Mouse (Mus musculus) layer of hippocampus, adult 2 months (tissue): ENCODE results near the gene Gm10073. TPM values are rescaled to one million over a fixed set of nuclear protein-coding genes. Genes with fewer than 3 reads are reported as not detected.

Source experiments
- DNase-seq, 2 experiments: peaks; one replicate each; pipeline ENCODE4 v3.0.0; 2022; ENCODE audit warnings: low spot score in 2 of 2
- H3K27ac ChIP-seq: fragments of 200-600 bp; 2 replicates; pipeline ENCODE4 v1.8.1; 2022
- H3K4me3 ChIP-seq: fragments of 200-600 bp; 2 replicates; pipeline ENCODE4 v1.8.1; 2022; ENCODE audit warnings: mild to moderate bottlenecking
- CTCF ChIP-seq: fragments of 200-600 bp; conservative IDR thresholded peaks from 2 replicates; pipeline ENCODE4 v1.8.1; 2022; ENCODE audit warnings: antibody characterized with exemption, mild to moderate bottlenecking, moderate library complexity
- total RNA-seq, 2 experiments: library from RNA; stranded (reverse); gene quantifications; 2 replicates each; pipeline ENCODE4 v1.2.3; 2021

Gm10073 gene
- total RNA-seq, 2 experiments from 2014 or later: 90.4 to 97.5 TPM

DNA sequence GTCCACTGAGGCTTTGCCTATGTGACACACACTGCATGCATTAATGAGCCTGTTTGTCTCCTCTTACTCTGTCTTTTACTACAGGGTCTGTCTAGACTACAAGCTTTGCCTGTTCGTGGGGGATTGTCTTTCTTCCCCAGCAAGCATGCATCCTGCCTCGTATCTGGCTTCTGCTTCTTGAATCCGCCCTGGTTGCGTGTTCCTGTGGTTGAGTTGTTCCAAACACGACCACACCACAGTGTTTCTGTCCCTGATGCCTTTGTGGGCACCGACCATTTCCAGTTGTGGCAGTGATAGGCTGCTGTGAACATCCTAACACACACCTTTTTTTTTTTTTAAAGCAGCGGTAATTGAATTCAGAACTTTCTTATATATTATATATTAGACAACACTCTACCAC is 39.6 kb downstream of the Gm10073 start:
- Histone ChIP-seq H3K4me3 (no peak overlapping the region), H3K27ac (no peak overlapping the region)
- no peak for TF ChIP-seq CTCF
- no peak for DNase-seq

- no peak for DNase-seq
- no peak overlapping the region for H3K4me3 ChIP-seq
- no peak overlapping the region for H3K27ac ChIP-seq
- TF ChIP-seq CTCF: peak; percentile 67
Observed at GRCm38 (mm10) chr8:106530566-106530965, 42.7 kb downstream of the Gm10073 start.

DNA sequence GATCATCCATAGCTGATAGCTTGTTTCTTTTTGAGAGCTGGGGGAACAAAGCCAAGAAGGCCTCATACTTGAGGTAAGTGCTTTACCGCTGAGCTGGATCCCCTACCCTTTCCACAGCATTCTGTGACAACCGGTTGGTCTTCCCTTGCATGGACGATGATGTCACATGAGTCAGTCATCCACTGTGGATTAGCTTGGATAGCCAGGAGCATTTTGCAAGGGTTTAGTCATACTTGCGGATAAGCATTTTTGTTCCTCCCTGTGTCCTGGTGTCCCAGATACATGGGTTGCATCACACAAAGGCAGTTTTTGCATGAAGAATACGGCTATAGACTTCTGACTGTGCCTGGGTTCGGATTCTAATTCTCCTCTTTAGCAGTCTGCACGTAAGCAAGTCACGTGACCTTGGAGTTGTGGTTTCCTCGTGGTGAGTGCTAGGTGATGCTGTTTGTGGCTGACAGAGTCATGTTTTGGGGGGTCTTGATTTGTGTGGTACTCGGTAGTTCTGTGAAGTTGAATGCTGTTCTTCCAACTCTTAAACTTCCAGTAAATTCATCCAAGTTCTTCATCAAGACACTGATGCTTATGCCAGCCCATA is 43.3 kb downstream of the Gm10073 start:
- H3K4me3 ChIP-seq: no peak overlapping the region
- DNase-seq: no peak
- no peak for TF ChIP-seq CTCF
- no peak overlapping the region for H3K27ac ChIP-seq

GRCm38 (mm10) chr8:106528596-106529249 is 44.5 kb downstream of the Gm10073 start:
- no peak for TF ChIP-seq CTCF
- Histone ChIP-seq H3K4me3 (no peak overlapping the region), H3K27ac (no peak overlapping the region)
- no peak for DNase-seq

GRCm38 (mm10) chr8:106527241-106528036 is 45.8 kb downstream of the Gm10073 start:
- no peak overlapping the region for H3K4me3 ChIP-seq
- H3K27ac ChIP-seq: no peak overlapping the region
- no peak for DNase-seq
- peak; percentile 63 for TF ChIP-seq CTCF

DNA sequence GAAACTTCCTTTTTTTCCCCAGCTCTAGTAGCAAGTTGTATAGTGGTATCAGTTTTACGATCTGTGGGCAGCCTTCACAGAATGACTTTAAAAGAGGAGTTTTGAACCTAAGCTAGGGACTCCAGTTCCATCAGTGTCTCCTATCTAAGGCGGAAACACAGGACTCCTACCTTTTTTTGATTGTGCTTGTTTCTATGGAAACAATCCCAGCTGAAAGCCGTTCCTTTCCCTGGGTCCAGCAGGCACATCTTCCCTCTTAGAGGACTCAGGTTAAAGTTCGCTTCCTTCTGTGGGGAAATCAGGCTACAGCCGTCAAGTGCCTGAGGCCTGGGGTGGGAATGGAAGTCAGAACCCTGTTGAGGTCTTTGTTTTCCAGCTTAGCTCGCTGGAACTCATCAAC is 46.5 kb downstream of the Gm10073 start:
- DNase-seq: no peak
- no peak for TF ChIP-seq CTCF
- no peak overlapping the region for H3K27ac ChIP-seq
- H3K4me3 ChIP-seq: no peak overlapping the region

Other genes starting within 250 kb of the Gm10073 start
- 10 to 100 TPM; 74.2 to 75.8 TPM for gene Smpd3, start 235.5 kb downstream of the Gm10073 start, total RNA-seq
- gene Zfp90, start 158.1 kb downstream of the Gm10073 start, total RNA-seq: 10 to 100 TPM; 10.6 to 12.9 TPM
- not detected for gene 6030452D12Rik, start 72.9 kb downstream of the Gm10073 start, total RNA-seq
- gene Cdh3, start 62.6 kb downstream of the Gm10073 start, total RNA-seq: not detected
- under 1 TPM; 0.37 to 0.54 TPM for gene Cdh1, start 29.9 kb upstream of the Gm10073 start, total RNA-seq
- gene Tango6, start 109.6 kb upstream of the Gm10073 start, total RNA-seq: 1 to 10 TPM; 6.7 to 6.9 TPM